Mouse (Mus musculus) cortical plate, adult 2 months (tissue): ENCODE results near the gene Akt1s1.

Experiments used
- CTCF ChIP-seq: fragments of 200-500 bp; IDR thresholded peaks from 2 replicates; pipeline ENCODE4 v1.5.1; 2011; ENCODE audit warnings: mild to moderate bottlenecking, control low read depth, low read length; ENCODE audit not compliant: insufficient read depth; ENCODE audit errors: extremely low read depth
- POLR2A ChIP-seq: fragments of 200-500 bp; IDR thresholded peaks from 2 replicates; pipeline ENCODE4 v1.6.1; 2011; ENCODE audit warnings: mild to moderate bottlenecking, low read length, control low read depth; ENCODE audit not compliant: insufficient read depth; ENCODE audit errors: extremely low read depth

- TF ChIP-seq POLR2A (no peak), CTCF (no peak)
Measured at GRCm38 (mm10) chr7:44886964-44887363, 38.2 kb downstream of the Akt1s1 start.
